Mouse (Mus musculus): Measurements from ENCODE around the gene Gm4952. TPM values are rescaled to one million over a fixed set of nuclear protein-coding genes. Genes with fewer than 3 reads are reported as not detected.

Gene Gm4952
- not detected for total RNA-seq (2021)

DNA sequence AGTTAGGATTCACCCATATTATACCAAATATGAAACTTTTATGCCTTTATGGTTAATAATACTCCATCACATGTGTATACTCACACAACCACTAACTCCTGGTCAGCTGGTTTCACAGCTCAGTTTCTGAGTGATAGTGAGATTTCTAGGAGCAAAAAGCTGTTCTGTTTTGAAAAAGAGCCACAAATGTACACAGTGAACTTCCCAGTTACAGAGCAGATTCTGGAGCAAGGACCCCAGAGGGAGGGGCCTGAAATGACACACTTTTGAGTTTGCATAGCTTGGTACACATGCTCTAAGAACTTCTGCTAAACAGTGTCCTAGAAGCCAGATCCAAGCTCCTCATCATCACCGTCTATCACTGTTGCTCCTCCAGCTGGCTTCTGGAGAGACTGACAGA lies at the start of gene Gm4952:
Gene Gm4952, plus strand, starts transcription at position 301 of the 400 bp plus-strand sequence.
- intact Hi-C loops (cut with DNase I) = loop anchor here (5.0 kb wide), 1 partner anchor 587 kb away; no protein-coding TSS in a partner anchor

DNA sequence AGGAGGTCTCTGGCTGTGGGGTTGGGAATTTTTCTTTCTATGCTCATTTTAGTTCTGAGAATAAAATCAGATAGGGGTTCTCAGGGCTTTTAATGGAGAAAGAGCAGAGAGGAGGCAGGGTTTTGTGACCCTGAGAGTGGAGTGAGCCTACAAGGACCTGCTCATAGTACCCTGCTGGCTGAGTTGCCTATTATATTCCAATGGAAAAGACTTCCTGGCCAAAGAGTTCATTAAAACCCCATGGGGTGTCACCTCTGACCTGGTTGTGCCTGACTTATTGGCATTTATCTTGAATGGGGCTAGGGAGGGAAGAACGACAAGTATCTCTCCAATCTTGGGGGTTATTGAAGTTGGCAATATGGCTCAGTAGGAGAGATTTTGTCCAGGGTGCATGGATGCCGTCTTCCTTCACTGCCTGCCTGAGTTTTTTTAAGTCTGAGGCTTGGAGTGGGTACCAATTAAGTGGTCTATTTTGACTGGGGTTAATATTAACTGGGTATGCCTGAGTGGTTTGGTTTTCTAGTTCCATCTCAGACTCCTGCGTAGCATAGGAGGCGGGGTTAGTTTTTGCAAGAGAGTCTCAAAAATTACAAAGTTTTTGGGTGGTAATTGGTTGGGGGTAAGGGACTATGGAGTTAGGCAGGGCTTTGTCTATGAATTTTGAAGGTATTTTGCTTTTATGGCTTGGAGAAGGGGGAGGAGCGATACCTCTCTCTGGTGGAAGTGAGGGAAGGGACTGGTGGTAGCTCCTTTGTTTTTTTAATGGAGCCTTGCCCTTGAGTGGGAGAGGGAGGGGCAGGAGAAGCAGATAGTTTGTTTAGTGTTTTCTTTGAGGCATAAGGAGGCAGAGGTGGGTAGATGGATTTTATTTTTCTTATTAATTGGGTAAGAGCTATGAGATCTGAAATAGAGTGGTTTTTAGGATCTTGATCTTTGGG lies 49.5 kb upstream of the Gm4952 start:
- intact Hi-C loops (cut with DNase I) = no loop called here
- DNase-seq (ENCODE audit: extremely low spot score in 1 of 2, low spot score in 2 of 2) = no peak

More for the DNA sequence above, at the start of gene Gm4952:
- DNase-seq (ENCODE audit: extremely low spot score in 1 of 2, low spot score in 2 of 2) = no peak

DNA sequence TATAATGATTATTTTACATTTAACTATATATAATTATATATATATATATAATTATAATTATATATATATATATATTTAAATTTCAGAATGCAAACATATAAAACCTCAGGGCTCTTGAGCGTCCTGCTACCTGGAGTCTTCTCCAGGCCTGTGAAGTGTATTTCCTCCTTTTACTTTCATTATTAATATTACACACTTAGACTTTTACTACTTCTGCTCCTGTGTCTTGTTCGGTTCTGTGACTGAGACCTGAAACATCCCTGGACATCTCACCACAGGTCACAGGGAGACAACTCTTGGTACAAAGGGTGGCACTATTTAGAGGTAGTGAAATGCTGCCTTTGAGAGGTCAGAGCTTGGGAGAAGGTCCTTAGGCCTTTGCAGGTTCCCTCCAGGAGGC lies 43.5 kb upstream of the Gm4952 start:
- intact Hi-C loops (cut with DNase I) = no loop called here
- no peak for DNase-seq (ENCODE audit: extremely low spot score in 1 of 2, low spot score in 2 of 2)

DNA sequence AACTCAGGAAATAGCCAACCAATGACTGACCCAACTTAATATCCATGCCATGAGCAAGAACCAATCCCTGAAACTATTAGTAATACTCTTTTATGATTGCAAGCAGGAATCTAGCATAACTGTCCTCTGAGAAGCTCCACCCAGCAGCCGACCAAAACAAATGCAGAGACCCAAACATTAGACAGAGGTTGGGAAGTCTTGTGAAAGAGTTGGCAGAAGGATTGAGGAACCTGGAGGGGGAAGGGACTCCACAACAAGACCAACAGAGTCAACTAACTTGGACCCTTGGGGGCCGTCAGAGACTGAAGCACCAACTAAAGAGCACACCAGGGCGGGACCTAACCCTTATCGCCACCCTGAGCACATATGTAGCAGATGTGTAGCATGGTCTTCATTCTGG lies 41.6 kb upstream of the Gm4952 start:
- no peak for DNase-seq (ENCODE audit: extremely low spot score in 1 of 2, low spot score in 2 of 2)
- intact Hi-C loops (cut with DNase I) = no loop called here

DNA sequence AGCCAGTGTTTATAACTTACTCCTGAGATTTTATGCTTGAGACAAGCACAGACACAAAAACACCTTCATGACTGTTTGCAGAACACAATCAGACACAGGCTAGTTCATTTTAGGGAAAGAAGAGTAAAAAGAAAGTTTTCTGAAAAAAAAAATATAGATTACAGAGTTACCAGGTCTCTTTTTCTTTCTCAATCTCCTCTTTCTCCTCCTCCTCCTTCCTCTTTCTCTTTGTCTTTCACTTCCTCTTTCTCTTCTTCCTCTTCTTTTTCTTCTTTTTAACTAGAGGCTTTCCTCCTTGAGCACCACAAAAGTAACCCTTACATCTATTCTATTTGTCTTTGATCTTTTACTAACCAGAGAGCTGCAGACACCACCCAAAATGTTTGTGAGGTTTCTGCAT lies 35.6 kb upstream of the Gm4952 start:
- DNase-seq (ENCODE audit: extremely low spot score in 1 of 2, low spot score in 2 of 2) = no peak
- intact Hi-C loops (cut with DNase I) = no loop called here

DNA sequence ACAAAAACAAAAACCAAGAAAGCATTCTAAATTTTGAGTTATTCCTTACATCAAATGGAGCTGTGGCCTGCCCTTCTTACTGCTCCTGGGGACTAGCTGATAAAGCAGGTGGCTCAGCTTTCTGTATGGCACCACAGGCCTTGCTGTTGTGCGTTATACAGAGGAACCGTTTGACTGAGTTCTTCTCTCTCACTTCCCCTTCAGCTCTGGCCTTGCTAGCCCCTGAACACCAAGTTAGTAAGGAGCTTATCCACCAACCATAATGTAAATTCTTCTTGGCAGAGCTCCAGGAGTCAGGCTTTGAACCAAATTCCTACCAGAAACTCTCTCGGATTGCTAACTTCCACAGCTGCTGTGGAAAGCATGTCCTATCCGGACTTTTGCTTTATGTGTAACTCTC lies 32.8 kb upstream of the Gm4952 start:
- intact Hi-C loops (cut with DNase I) = no loop called here

DNA sequence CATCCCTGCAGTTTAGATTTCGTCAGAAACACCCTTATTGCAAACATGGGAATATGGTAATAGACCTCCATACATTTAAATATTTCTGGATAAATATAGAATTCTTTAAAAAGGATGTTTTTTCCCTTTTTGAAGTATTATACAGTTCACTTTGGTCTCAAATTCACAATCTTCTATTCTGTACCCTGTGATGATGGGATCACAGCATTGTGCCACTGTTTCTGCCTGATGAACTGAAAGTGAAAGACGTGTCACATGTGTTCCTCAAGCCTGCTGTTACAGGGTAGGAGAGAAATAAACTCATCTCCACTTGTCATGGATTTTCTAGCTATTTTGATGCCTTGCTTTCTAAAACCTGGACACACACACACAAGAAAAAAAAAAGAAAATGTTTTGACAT lies 28.9 kb upstream of the Gm4952 start:
- intact Hi-C loops (cut with DNase I) = no loop called here
- no peak for DNase-seq (ENCODE audit: extremely low spot score in 1 of 2, low spot score in 2 of 2)

More for the DNA sequence above, 32.8 kb upstream of the Gm4952 start:
- DNase-seq (ENCODE audit: extremely low spot score in 1 of 2, low spot score in 2 of 2) = no peak

DNA sequence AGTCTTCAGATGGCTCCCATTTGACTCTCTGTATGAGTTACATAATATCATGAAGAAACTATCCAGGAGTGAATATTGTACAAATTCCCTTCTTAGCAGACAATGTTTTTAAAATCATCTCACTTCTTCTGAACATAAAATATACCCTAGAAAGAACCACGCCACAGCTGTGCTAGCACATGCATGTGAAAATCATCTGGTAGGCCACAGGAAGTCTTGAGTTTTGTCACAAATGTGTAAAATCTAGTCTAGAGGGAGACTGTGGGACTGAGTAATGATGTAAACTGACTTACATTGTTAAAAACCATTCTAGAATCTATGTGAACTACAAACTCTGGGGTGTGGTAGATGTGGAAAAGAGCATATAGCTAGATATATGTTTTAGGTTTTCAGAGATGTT lies 28.1 kb upstream of the Gm4952 start:
- DNase-seq (ENCODE audit: extremely low spot score in 1 of 2, low spot score in 2 of 2) = no peak
- intact Hi-C loops (cut with DNase I) = no loop called here

DNA sequence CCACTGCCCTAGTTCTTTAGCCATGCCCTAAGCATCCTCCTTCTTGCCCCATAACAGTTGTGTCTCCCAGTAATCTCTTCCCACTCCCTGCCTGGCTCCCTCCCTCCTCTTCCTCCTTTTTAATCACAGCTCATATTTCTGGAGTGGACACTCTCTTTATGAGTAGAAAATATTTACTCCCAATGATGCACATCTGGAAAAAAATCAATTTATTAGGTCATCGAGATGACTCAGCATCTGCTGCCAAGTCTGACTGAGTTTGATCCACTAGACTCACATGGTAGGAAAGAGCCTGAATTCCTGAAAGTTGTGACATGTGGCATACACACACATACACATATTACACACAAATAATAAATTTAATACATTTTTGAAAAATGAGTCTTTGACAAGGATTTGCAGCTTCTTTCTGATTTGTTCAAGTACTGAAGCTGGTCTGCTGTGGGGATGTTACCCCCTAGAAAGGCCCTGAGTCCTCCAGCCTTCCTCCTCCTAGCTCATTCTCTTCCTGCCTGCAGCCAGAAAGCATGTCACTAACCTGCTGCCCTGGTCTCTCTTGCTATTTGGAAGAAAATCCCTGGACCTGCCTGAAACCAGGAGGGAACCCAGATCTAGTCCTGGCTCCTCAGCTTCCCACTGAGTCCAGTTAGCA lies 27.0 kb upstream of the Gm4952 start:
- intact Hi-C loops (cut with DNase I) = no loop called here
- no peak for DNase-seq (ENCODE audit: extremely low spot score in 1 of 2, low spot score in 2 of 2)

DNA sequence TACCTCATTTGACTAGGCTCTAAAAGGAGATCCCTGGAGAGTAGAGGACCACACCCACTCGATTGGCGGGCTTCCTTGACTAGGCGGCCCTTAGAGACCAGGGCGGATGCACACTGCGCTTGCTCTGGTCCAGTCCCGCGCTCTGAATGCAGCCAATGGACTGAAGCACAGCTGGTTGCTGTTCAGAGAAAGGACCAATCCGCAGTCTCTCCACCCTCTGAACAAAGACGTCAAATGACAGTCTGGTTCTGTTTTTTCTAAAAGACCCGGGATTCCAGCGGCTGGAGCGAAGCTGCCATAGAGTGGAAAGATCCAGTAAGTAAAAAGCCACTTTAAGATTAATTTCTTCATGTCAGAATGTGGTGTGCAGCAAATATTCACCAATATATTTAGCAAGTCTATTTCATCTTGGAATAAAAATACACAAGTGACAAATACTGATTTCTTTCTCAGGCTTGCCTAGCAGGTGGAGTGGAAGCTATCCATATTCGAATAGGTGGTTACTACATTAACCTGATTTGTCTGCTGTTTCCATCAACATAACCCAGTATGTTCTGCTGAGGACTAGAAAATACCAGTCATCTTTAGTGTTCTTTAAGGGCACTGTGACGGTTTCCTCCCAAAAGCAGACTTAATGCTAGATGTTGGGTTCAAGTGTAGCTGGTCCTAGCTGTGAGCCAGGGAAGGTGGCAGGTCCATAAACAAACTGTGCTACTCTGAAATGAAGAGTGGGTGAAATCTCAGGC lies 26.3 kb upstream of the Gm4952 start:
- intact Hi-C loops (cut with DNase I) = no loop called here
- peak; percentile 85 to 92 for DNase-seq (ENCODE audit: extremely low spot score in 1 of 2, low spot score in 2 of 2)

DNA sequence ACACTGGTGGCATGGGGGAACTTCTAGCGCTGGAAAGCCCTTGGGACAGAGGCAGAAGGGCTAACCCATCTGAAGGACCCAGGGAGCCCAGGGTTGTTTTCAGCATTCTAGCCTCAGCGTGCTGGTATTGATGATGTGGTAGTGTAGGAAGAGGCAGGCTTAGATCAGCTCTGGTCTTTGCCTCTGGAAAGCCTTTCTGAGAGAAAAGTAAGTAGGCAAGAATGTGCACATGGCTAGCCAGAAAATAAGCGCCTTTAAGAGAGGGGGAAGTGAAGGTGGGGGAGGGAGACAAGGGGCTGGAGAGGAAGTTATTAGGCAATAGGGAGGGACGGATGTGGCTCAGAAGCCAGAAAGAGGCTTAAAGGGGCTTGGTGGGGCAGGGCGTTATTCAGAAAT lies 25.8 kb upstream of the Gm4952 start:
- intact Hi-C loops (cut with DNase I) = no loop called here
- DNase-seq (ENCODE audit: extremely low spot score in 1 of 2, low spot score in 2 of 2) = peak in 1 of 2 experiments; percentile 23

DNA sequence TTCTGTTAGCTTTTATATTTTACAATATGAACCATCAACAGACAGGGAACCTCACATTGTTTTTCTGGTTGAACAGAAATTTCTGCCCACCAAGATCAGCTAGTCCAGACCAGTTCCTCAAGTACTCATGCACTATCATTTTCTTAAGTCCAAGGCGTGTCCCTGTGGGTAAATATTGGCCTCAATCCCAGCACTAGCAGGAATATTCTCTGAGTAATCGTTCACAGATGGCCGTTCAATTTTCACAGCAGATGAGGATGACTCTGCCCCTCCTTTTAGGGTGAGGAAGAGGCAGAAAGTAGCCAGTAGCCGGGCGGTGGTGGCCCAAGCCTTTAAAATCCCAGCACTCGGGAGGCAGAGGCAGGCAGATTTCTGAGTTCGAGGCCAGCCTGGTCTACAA lies 24.7 kb upstream of the Gm4952 start:
- no peak for DNase-seq (ENCODE audit: extremely low spot score in 1 of 2, low spot score in 2 of 2)
- intact Hi-C loops (cut with DNase I) = no loop called here

DNA sequence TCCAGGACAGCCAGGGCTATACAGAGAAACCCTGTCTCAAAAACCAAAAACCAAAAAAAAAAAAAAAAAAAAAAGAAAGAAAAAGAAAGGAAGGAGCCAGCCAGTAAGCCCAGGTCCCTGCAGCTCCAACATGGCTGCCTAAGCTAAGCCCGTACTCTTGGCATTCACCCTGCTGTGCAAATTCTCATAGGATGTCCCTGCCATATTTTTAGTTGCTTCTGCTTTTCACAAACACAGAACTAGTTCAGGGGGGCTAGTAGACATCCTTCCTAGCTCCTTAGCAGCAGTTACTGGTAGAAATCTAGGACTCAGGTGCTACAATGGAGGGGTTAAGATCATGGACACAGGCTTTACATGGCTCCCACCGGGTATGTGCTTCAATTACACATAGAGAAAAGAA lies 24.3 kb upstream of the Gm4952 start:
- intact Hi-C loops (cut with DNase I) = no loop called here
- no peak for DNase-seq (ENCODE audit: extremely low spot score in 1 of 2, low spot score in 2 of 2)

DNA sequence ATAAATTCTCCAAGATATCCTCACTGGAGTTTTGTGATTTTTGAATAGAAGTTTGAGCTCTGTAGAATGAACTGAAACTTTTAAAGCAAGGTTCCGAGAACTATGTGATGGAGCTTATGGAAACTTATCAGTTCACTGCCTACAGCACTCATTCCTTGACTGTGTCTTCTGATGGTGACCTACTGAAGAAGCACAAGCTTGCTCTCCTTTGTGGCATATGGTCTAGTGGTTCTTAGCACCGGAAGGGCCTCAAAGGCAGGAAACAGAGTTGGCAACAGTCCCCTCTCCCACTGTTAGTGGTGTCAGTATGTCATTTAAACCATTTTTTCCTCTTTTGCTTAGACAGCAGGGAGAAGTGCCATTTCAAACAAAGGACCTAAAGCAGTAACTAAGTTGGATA lies 23.1 kb upstream of the Gm4952 start:
- no peak for DNase-seq (ENCODE audit: extremely low spot score in 1 of 2, low spot score in 2 of 2)
- intact Hi-C loops (cut with DNase I) = no loop called here

DNA sequence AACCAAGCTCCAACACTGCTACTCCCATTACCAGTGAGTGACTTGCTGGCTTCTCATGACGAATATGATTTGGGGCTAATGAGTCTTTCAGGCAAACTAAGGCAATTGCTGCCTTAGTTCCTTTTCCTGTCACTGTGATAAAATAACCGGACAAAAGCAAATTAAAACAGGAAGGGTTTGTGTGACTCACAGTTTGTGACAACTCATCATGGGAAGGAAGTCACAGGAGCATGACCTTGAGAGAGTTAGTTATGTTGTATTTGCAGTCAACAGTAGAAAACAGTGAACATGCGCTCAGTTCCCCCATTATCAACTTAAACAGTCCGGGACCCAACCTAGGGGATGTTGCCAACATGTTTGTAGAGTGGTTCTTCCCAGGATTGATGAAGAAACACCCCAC lies 14.5 kb upstream of the Gm4952 start:
- DNase-seq (ENCODE audit: extremely low spot score in 1 of 2, low spot score in 2 of 2) = no peak
- intact Hi-C loops (cut with DNase I) = no loop called here

DNA sequence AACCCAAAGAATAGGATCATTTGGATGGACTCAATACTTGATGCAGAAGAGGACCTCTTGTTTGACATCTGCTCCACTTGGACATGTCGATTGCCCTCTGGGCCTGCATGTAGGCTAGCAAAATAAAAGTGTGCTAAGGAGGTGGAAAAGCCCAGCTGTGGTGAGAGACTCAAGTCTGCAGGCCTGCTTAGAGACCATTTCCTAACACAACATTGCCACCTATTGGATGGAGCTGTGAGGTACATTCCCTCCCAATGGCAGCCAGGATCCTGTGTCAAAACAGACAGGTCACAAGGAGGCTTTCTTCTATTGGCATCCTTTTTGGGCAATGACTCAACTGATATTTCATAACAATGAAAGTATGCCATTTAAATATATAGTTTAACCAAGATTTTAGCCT lies 7.9 kb upstream of the Gm4952 start:
- intact Hi-C loops (cut with DNase I) = loop anchor here (2.0 kb wide), 1 partner anchor 73 kb away; no protein-coding TSS in a partner anchor
- peak; percentile 51 to 71 for DNase-seq (ENCODE audit: extremely low spot score in 1 of 2, low spot score in 2 of 2)

DNA sequence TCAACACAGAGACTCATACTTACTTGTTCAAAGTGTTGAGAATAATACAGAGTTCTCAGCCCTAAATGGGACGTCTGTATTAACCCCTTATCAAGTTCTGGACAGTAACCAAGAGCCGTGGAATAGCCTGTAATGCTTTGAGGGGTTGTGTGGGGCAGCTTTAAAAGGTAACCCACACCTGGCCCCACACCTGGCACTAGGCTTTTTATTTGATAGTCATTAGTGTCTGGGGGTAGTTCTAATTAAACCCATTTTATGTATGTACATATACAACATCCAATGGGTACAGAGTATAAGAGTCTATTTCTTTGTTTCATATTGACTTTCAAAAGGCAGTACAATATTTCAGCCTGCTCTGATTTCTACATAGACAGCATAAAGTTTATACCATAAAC lies 4.6 kb upstream of the Gm4952 start:
- intact Hi-C loops (cut with DNase I) = loop anchor here (5.0 kb wide), 1 partner anchor 583 kb away; no protein-coding TSS in a partner anchor
- DNase-seq (ENCODE audit: extremely low spot score in 1 of 2, low spot score in 2 of 2) = no peak

DNA sequence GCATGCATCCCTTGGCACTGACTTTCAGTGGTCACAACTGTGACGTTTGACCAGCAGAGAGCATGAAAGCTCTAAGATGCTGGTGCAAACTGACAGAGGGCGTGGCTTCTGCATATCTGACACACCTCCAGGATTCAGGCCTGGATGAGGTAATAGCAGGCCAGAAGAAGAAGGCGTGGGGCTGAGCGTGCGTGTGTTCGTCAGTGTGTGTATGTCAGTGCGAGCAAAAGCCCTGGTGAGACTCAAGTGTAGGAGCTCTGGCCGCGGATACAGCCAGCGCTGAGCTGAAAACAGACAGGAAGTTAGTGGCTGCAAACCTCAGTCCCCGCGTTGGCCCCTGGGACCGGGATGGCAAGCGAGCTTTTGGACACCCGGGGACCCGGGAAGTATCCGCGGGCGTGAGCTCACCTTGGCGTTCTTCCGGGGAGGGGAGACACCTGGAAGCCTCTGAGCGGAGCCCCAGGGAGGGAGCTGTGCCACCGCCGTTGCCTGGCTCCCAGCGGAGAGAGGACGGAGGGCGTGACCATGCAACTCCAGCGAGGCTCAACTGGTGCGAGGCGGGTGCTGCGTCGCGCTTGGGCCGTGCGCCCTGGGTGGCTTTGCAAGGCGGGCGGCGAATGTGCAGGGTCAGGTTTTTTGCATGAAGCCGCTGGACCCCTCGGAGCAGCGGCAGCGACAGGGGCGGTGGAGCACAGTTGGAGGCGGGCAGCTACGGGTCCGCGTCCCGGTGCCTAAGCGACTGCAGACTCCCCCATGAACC lies 4.1 kb upstream of the Gm4952 start:
- intact Hi-C loops (cut with DNase I) = loop anchor here (2.0 to 5.0 kb wide), 2 partner anchors 201 to 583 kb away; partner anchors contain the start of genes Lpxn and Zfp91
- peak; percentile 39 to 70 for DNase-seq (ENCODE audit: extremely low spot score in 1 of 2, low spot score in 2 of 2)
